Mouse (Mus musculus) spleen, postnatal 4 days (tissue): ENCODE data around the gene Zkscan7.
"Not testable (repeated sequence)": the region's sequence is repeated elsewhere in the genome, so short reads cannot be mapped to it uniquely, and the experiment has no call there.

ENCODE experiments used
- DNase-seq, 2 experiments: peaks; one replicate each; pipeline ENCODE4 v3.0.0; 2022; ENCODE audit warnings: low spot score in 2 of 2

The Zkscan7 gene

GRCm38 (mm10) chr9:122885385-122885784 is at the start of gene Zkscan7:
Zkscan7 (plus strand) TSS chr9:122885685.
- DNase-seq: no peak

DNA sequence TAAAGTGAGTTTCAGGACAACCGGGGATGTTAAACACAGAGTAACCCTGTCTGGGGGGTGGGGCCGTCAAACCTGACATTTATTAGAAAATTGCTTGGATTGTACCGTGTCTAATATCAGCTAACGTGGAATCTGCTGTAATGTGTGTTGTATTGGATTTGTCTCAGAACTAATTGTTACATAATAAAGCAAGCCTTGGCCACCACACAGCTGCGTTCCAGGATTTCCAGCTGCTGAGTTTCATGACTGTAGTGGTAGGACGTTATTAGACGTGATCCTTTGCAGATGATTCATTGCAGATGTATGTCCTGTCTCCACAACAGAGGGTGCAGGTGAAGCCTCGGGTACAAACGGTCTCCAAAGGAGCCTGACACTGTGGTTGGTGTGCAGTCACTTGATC is 49.4 kb upstream of the Zkscan7 start:
- DNase-seq: no peak

DNA sequence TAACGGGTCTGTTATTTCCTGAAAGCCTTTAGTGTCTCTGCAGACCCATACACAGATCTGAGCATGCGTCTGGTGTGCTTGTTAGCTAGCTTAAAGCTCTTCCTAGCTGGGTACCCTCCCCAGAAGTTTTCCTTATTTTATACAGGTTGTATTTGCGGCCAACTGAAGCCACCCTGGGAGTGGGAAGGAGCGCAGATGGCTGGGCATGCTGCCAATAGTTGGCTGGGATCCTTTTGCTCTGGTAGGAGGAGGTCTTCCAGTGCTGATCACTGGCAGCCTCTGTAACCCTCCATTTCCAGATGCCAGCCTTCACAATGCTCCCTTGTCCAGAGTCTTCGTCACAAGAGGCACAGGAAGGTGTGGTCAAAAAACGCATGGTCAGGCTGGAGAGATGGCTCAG is 48.7 kb upstream of the Zkscan7 start:
- DNase-seq: no peak

DNA sequence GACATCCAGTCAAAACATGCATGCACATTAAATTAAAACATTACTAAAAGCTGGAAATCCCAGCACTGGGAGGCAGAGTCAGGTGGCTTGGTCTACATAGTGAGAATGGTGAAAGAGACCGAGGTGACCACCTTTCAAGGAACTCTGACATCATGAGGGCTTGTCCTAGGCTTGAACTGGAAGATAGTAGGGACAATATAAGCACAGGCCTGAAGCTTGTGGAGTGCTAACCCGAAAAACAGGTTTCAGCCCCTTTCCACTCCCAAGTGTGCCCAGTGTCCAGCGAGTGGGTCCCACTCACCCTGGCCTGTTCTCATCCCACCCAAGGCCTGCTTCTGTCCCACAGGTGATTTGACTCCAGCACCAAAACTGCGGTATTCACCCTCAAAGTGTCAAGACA is 48.3 kb upstream of the Zkscan7 start:
- DNase-seq: no peak

- peak; percentile 13 to 62 for DNase-seq
Observed at GRCm38 (mm10) chr9:122837680-122838079, 47.8 kb upstream of the Zkscan7 start.

DNA sequence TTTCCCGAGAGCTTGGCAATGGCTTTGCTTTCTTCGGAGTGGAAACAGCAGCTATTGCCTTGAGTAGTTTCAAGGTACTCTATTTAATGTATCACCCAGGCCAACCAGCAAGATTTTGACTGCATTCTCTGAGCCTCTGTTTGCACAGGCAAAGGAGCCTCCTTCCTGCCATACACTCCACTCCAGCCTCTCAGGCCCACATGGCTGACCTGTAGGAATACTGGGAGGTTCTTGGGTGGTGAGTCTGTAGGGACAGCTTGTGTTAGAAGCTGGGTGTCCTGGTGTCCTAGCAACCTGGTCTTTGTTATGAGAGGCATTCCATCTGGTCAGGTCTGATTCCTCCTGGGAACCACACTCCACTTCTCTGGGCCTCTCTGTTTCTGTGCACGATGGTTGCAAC is 41.7 kb upstream of the Zkscan7 start, which contains the start of gene Gm35549:
TSS of gene Gm35549 (minus strand) at position 276 of the 400 bp plus-strand sequence.
- no peak for DNase-seq

DNA sequence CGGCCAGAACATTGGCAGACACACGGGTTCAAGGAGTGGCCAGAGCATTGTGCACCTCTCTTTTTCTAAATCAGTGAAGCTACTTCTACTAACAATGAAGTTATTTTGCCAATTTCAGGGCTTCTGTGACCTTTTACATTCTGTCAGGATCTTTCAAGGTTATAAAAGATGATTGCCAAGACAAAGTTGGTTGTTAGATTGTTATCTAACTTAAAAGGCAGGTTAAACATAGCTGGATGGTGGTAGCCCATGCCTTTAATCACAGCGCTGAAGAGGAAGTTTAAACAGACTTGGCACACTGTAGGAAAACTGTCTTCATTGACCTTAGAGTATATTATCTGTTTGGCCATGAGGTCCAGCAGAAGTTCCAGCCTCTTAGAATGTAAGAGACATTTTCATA is 39.9 kb upstream of the Zkscan7 start:
- DNase-seq: no peak

- DNase-seq: no peak
Observed at GRCm38 (mm10) chr9:122846156-122846555, 39.3 kb upstream of the Zkscan7 start.

DNA sequence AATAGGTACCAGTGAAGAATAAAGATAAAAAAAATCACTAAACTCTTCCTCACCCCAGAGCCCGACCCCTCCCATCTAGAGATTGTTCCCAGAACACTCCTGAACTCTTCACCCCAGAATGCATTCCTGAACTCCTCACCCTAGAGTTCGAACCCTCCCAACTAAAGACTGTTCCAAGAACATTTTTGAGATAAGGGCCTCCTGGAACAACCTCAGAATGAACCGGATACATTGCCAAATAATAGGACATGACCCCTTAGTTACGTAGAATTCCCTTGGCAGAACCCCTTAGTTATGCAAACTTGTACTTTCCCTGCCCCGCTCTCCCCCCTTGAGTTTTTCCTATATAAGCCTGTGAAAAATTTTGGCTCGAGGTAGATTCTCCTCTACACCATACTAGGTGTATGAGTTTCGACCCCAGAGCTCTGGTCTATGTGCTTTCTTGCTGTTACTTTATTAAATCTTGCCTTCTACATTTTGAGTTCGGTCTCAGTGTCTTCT is 37.6 kb upstream of the Zkscan7 start:
- not testable (repeated sequence) for DNase-seq

GRCm38 (mm10) chr9:122854526-122854925 is 31.0 kb upstream of the Zkscan7 start:
- no peak for DNase-seq

GRCm38 (mm10) chr9:122855141-122855540 is 30.3 kb upstream of the Zkscan7 start:
- not testable (repeated sequence) for DNase-seq

DNA sequence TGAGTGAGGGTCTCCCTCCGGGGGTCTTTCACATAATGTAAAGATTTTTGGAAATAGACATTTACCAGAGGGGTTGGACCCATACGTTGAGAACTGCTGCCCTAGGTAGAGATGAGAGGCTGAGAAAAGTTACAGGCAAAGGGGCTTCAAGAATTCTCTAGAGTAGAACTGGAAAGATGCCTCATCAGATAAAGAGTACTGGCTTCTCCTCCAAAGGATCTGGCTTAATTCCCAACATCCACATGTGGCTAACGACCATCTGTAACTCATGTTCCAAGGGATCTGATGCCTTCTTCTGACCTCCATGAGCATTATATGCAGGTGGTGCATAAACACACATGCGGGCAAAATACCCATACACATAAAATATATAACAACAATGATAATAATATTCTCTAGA is 29.9 kb upstream of the Zkscan7 start:
- DNase-seq: no peak

DNA sequence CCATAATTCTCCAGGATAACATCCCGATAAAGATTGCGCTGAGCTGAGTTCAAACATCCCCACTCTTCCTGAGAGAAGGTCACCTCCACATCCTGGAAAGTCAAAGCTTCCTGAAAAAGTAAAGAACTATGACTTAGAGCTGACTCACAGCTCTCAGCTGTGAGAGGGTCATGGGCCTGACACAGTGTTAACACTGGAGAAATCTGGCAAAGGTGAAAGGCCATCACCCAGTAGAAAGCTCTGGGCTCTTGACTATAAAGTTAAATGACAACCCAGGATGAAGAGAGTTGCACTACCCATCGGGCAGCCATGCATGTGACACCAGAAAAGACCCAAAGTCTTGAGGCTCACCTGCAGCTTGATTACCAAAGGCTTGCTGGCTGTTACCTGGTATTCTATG is 28.8 kb upstream of the Zkscan7 start:
- no peak for DNase-seq

GRCm38 (mm10) chr9:122860752-122861151 is 24.7 kb upstream of the Zkscan7 start:
- no peak for DNase-seq

GRCm38 (mm10) chr9:122863731-122864130 is 21.8 kb upstream of the Zkscan7 start:
- no peak for DNase-seq

DNA sequence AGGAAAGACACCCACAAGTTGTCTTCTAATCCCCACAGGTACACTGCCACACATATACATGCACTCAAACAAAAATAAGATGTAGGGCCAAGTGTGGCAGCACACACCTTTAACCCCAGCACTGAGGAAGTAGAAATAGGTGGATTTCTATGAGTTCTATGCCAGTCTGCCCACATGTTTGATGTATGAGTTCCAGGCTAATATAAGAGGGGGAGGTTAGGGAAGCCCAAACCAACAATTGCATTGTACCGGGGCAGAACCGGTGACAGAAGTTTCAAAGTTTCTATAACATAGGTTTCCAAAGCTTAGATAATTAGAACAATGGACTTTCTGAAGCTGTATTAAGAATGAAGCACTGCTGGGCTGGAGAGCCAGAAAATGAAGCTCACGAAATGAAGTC is 20.6 kb upstream of the Zkscan7 start:
- no peak for DNase-seq

DNA sequence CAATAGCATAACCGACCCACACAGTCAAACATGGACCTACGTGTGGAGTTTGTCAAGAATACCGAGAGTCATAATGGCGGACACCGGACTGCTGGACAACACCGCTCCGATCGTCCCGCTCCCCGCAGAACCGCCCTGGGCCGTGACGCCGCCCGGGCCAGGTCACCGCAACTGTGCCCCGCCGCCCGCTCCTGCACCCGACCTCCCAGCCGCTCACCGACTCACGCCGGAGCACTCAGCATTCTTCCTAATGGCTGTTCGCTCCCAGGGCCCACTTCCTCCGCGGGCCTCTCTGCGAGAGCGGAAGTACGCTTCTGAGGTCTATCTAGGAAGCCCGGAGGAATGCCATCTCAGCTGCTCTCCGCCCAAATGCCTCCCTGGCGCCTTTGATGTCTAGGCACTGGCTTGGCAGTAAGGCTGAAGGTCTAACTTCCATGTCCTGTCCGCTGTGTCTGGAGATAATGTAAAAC is 19.8 kb upstream of the Zkscan7 start, which contains the start of gene Zfp445:
TSS of gene Zfp445 (minus strand) at position 310 of the 470 bp plus-strand sequence.
- DNase-seq: peak; percentile 78 to 87

- DNase-seq: no peak
Observed at GRCm38 (mm10) chr9:122866192-122866591, 19.3 kb upstream of the Zkscan7 start.

DNA sequence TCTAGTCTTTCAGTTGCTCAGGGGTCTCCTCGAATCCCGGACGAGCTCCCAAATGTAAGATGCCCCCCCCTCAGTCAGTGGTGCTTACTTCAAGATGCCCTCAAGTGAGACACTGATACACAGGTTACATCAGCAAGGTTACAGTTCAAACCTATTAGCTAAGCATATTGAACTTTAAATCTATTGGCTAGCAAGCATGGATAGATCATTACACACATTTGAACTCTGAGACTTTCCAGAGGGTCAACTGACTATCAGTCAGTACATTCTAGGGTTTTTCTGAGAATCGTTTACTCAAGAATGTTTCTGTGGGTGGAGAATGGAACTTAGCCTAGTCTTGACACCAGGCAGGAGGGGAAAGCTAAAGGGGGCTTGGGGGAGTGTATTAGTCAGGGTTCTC is 12.9 kb upstream of the Zkscan7 start:
- DNase-seq: no peak

- no peak for DNase-seq
Observed at GRCm38 (mm10) chr9:122874653-122875052, 10.8 kb upstream of the Zkscan7 start.

GRCm38 (mm10) chr9:122875145-122875544 is 10.3 kb upstream of the Zkscan7 start:
- DNase-seq: no peak

DNA sequence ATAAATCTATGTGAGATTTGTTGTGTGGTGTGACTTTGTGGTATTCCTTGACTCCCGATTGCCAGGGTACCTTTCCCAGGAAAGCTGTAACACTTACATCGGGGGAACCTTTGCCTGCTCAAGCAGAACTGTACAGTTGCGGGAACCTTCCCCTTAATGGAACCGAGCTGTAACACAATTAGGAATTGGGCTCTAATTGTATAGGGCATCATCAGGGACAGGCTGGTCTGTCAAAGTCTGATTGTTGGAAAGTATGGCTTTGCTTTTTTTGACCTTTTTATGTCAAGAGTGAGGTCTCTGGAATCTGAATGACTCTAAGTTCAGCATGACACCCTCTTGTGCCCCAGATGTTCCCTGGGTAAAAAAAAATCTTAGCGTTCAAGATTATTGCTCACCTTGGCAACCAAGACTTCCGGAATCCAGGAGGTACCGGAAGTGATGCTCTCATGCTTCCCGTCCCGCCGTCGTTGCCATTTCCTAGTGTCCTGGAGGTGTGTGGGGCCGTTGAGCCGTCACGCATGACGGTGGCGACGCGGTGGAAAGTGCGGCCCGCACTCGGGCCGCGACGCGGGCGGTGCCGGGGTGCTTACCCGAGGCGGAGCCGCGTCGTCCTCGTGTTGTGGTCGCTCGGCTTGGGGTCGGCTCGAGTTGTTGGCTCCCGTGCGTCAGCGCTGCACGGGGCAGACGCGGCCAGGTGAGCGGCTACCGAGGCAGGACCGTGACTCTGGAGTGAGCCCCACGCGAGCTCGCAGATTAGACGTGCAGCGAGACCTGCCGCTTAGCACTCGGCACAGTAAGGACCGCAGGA is 1.1 kb downstream of the Zkscan7 start:
- peak; percentile 35 to 72 for DNase-seq

GRCm38 (mm10) chr9:122901047-122901446 is 15.6 kb downstream of the Zkscan7 start:
- no peak for DNase-seq
